Mouse (Mus musculus) testis, postnatal 10 days (tissue): ENCODE results near the gene Rnf144b.

Source experiments
- DNase-seq: peaks from one replicate; pipeline ENCODE4 v3.0.0; 2021; ENCODE audit warnings: low spot score

Rnf144b gene

GRCm38 (mm10) chr13:47122537-47123430 is at the start of gene Rnf144b:
Gene Rnf144b (plus strand): TSS chr13:47122656.
- peak; percentile 78 for DNase-seq

DNA sequence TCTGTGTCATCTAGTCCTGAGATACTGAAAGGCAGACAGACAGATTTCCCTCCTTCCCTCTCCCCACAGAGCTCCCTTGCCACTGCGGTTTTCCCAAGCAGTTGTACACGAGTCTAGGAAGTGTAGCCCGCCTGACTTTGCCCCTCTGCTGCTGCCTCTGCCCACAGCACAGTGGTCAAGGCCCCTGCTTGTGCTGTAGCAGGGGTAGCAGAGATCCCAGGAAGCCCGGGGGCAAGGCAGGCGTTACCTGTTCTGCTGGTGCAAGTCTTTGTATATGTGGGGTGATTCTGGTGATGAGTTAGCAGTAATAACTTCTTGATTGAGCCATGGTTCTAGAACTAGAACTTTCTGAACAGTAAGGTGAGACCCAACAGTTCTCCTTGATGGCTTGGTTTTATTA is 46.3 kb upstream of the Rnf144b start:
- DNase-seq: no peak

- no peak for DNase-seq
Measured at GRCm38 (mm10) chr13:47077367-47077766, 45.1 kb upstream of the Rnf144b start.

GRCm38 (mm10) chr13:47078799-47079198 is 43.7 kb upstream of the Rnf144b start:
- DNase-seq: no peak

DNA sequence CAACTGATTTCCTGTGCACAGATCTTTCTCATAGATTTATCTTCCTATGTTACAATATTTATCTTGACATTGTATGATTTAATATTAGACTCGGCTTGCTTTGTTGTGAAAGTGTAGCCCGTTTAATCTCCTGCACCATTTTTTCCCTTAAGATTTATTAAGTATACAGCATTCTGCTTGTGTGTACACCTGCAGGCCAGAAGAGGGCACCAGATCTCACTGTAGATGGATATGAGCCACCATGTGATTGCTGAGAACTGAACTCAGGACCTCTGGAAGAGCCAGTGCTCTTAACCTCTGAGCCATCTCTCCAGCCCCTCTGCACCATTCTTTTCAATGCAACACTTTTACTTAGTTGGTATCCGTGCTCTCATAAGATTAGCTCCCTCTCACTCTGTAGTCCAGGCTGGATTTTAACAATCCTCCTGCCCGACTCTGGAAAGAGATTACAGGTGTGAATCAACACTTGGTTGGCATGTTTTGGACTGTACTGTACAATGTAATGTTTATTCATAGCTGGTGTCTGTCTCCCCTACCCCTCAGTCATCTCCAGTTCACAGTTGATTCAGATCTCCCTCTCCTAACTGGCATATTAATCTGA is 41.5 kb upstream of the Rnf144b start:
- no peak for DNase-seq

GRCm38 (mm10) chr13:47088433-47088832 is 34.0 kb upstream of the Rnf144b start:
- no peak for DNase-seq

GRCm38 (mm10) chr13:47089271-47089670 is 33.2 kb upstream of the Rnf144b start:
- no peak for DNase-seq

GRCm38 (mm10) chr13:47093791-47094190 is 28.7 kb upstream of the Rnf144b start:
- no peak for DNase-seq

DNA sequence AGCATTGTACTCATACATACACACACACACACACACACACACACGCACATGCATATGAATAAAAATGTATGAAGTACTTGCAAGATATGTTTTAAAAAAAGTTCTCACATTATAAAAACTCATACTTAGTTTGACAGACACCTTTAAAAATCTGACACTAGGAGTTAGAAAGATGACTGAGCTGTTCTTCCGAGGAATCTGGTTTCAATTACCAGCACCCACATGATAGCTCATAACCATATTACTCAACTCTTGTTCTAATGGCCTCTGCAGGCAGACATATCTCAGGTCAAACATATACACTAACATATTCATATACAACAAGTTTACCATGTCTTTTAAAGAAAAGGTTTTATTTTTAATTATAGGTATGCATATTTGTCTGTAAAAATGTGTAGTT is 25.9 kb upstream of the Rnf144b start:
- DNase-seq: no peak

GRCm38 (mm10) chr13:47099265-47099664 is 23.2 kb upstream of the Rnf144b start:
- DNase-seq: no peak

- no peak for DNase-seq
Measured at GRCm38 (mm10) chr13:47100587-47100986, 21.9 kb upstream of the Rnf144b start.

- no peak for DNase-seq
Measured at GRCm38 (mm10) chr13:47104146-47104545, 18.3 kb upstream of the Rnf144b start.

DNA sequence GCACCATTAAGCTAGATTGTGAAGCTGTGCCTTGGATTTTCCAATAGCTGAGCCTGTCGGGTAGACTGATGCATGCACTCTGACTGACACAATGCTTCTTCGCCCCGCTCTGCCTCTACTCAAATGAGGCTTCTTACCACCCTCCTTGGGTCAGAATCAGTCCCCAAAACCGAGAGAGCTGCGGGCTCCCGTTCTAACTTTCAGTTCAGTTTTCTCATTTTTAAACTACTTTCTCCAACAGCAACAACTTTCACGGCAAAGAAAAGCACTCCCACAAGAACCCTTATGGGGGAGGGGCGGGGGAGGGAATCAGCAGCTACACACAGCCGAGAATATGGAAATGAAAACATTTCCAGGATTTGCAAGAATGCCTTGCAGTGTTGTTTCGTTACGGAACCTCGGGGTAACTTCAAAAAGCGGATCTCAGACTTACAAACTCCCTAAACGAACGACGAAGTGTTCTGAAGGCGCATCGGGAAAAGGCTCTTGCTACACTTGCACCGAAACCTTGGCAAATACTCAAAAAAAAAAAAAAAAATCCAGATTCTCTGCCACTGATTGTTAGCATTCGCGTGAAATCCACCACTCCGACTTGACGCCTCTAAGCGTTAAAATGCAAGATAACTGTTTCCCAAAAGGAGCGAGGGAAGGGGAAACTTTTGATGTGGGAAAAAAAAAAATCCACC is 17.5 kb upstream of the Rnf144b start:
- DNase-seq: peak; percentile 71

GRCm38 (mm10) chr13:47105711-47106579 is 16.5 kb upstream of the Rnf144b start, which contains the start of gene Dek:
Gene Dek (minus strand): TSS chr13:47106201.
- DNase-seq: peak; percentile 87

DNA sequence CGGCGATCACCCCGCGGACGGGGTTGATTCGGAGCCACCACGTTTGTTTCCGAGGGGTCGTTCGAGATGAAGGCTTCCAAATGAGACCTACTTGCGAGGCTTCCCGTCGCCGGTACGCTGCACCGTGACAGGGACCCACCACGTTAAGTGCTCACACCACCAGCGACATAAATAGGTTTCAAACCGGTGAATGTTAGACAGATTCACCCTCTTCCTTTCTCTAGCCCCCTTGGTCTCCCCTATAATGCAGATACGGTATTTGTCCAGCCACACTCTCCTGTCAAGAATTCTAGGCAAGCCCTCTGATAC is 15.9 kb upstream of the Rnf144b start:
- no peak for DNase-seq

DNA sequence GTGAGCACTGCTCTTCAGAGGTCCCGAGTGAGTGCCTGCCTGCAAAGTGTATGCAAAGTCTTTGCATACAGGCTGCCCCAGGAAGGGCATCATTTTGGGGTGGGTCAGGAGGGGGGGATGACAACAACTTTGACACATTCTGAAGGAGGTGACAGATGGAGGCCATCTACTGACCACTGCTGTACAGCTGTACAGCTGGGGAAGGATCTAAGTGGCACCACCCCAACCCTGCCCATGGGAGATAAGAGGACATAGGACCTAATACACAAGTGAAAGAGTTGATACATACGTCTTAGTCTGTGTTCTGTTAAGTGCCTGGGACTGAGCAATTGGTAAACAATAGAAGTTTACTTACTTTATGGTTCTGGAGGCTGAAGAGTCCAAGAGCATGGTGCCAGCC is 13.2 kb upstream of the Rnf144b start:
- no peak for DNase-seq

- DNase-seq: no peak
Measured at GRCm38 (mm10) chr13:47111185-47111584, 11.3 kb upstream of the Rnf144b start.

DNA sequence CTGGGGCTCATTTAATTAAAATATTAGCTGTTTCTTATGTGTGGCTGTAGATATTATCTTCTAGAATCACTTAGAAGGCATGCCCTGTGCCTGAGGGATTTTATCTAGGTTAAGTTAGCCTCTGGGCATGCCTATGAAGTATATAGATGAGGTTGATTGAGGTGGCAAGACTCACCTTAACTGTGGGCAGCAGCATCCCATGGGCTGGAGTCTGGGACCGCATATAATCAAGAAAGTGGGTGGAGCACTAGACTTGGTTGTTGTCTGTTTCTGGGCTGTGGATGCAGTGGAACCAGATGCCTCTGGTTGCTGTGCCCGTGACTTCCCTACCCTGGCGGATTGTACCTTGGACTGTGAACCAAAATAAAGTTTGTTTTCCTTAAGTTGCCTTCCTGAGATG is 10.4 kb upstream of the Rnf144b start:
- DNase-seq: no peak

- DNase-seq: no peak
Measured at GRCm38 (mm10) chr13:47112924-47113323, 9.5 kb upstream of the Rnf144b start.

DNA sequence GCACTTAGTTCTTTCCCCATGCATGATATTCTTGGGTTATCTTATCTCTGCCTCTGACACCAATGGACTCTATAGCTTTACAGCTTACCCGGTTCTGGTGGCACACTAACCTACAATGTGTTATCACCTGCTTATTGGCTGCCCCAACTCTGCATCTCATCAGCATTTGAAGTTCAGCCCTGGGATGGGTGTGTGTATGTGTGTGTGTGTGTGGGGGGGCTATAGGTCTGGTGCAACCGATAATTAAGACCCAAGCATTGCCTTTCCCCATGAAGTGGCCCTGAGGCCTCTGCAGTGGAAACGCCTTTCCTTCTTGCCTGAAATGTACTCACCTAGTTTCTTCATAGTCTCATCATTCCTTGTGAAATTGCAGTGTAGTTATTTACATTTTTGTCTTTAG is 6.5 kb upstream of the Rnf144b start:
- DNase-seq: no peak

- DNase-seq: no peak
Measured at GRCm38 (mm10) chr13:47121333-47121889, 1.0 kb upstream of the Rnf144b start.

DNA sequence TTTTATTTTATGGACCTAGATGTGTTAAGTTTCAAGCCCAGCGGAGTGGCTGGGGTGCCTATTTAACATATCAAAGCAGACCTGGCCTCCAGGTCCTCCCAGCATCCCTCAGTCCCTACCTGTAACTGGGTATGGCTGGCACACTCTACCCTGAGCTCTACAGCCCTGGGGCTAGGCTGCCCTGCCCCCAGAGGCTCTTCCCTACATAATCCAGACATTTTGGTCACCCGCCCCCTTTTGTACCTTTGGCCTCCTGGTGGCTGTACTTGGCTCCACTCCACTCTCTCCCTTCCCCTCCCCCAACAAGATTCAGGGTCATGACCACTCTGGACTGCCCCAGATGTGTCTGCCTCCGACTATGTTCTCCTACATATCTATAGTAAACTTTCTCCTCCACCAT is 2.0 kb downstream of the Rnf144b start:
- DNase-seq: no peak
